15 mouse cellular contexts compared by ENCODE assay signal in genomic region chr15:96185901-96186300, GRCm38 (mm10).
DNase-seq lines count a peak whose midpoint lies in the region; ATAC-seq and TF ChIP-seq lines count a peak whose summit lies in the region.
"Had no signal": no experiment of that assay in that cellular context is flagged by ENCODE, and none has a peak within 500 bp of the region (broad histone marks: within the 10 kb centered on the region; RNA-seq: fewer than 3 reads in every experiment).

No protein-coding gene starts in this region.

- no peak for TF ChIP-seq CTCF in heart, postnatal 0 days (IDR thresholded peaks at IDR 0.05; ENCODE audit: low read depth)

- no peak overlapping the region for H3K9ac ChIP-seq in heart, postnatal 0 days (replicated peaks; ENCODE audit: low read depth, low read length)
- H3K9ac ChIP-seq in embryonic facial prominence, embryonic 14.5 days (ENCODE audit: low read depth, low read length): no peak overlapping the region
- H3K9ac ChIP-seq: intestine, embryonic 15.5 days; liver, embryonic 12.5 days; midbrain, embryonic 12.5 days had no signal

- peaks cover 13% of the 10 kb centered on the region; the same call in 1 of the 2 replicates for H3K4me1 ChIP-seq in heart, postnatal 0 days (ENCODE audit: control insufficient read depth, insufficient read depth)
- H3K4me1 ChIP-seq in embryonic facial prominence, embryonic 14.5 days (ENCODE audit: control insufficient read depth, insufficient read depth, low read length): peaks cover 4% of the 10 kb centered on the region; the same call in 1 of the 2 replicates
- H3K4me1 ChIP-seq: intestine, embryonic 15.5 days; liver, embryonic 12.5 days had no signal

- no peak overlapping the region for H3K4me3 ChIP-seq in heart, postnatal 0 days (ENCODE audit: low read depth, low read length)
- H3K4me3 ChIP-seq in embryonic facial prominence, embryonic 14.5 days (ENCODE audit: low read depth, low read length): no peak overlapping the region
- H3K4me3 ChIP-seq: erythroblast, embryonic 14.5 days; intestine, embryonic 15.5 days; liver, embryonic 12.5 days; midbrain, embryonic 12.5 days had no signal

- no peak for DNase-seq in heart, postnatal 0 days (ENCODE audit: low spot score)
- DNase-seq in heart, postnatal 14 days: no peak
- peak; percentile 32 for DNase-seq in embryo, embryonic 10.5 days (ENCODE audit: low spot score)
- no peak for DNase-seq in embryonic facial prominence, embryonic 14.5 days (ENCODE audit: low spot score)
- peak; percentile 65 for DNase-seq in thymus, postnatal 14 days
- no peak for DNase-seq in spleen, postnatal 36 days (ENCODE audit: low spot score in 2 of 2)
- DNase-seq in right cerebral cortex, postnatal 36 days (ENCODE audit: low spot score in 2 of 2): no peak
- DNase-seq: adrenal gland, adult 2 months; cerebellum, postnatal 25 days; kidney, postnatal 14 days; lung, postnatal 14 days had no signal

- H3K27me3 ChIP-seq in heart, postnatal 0 days (ENCODE audit: control insufficient read depth, insufficient read depth, low read length): no peaks in the 10 kb centered on the region
- no peaks in the 10 kb centered on the region for H3K27me3 ChIP-seq in embryonic facial prominence, embryonic 14.5 days (replicated peaks; ENCODE audit: control insufficient read depth, insufficient read depth, low read length)
- H3K27me3 ChIP-seq: intestine, embryonic 15.5 days; liver, embryonic 12.5 days; midbrain, embryonic 12.5 days had no signal

- H3K36me3 ChIP-seq in heart, postnatal 0 days (replicated peaks; ENCODE audit: control insufficient read depth, insufficient read depth, low read length): no peaks in the 10 kb centered on the region
- no peaks in the 10 kb centered on the region for H3K36me3 ChIP-seq in embryonic facial prominence, embryonic 14.5 days (ENCODE audit: control insufficient read depth, insufficient read depth, low read length)
- H3K36me3 ChIP-seq: intestine, embryonic 15.5 days; liver, embryonic 12.5 days; midbrain, embryonic 12.5 days had no signal

- intact Hi-C loops in heart, postnatal 14 days (cut with DNase I): no loop called here

- TF ChIP-seq EP300 in heart, postnatal 0 days (IDR thresholded peaks at IDR 0.05; ENCODE audit: low read depth): no peak

- H3K4me2 ChIP-seq in heart, postnatal 0 days (ENCODE audit: low read depth, low read length): peak overlapping the region; percentile 4; the same call in 1 of the 2 replicates
- H3K4me2 ChIP-seq in embryonic facial prominence, embryonic 14.5 days (ENCODE audit: low read depth, low read length): no peak overlapping the region
- H3K4me2 ChIP-seq: intestine, embryonic 15.5 days; liver, embryonic 12.5 days; midbrain, embryonic 12.5 days had no signal

- H3K9me3 ChIP-seq in heart, postnatal 0 days (replicated peaks; ENCODE audit: control insufficient read depth, low read length): no peaks in the 10 kb centered on the region
- no peaks in the 10 kb centered on the region for H3K9me3 ChIP-seq in embryonic facial prominence, embryonic 14.5 days (ENCODE audit: control insufficient read depth, low read length)
- H3K9me3 ChIP-seq: intestine, embryonic 15.5 days; liver, embryonic 12.5 days; midbrain, embryonic 12.5 days had no signal

- ATAC-seq in heart, postnatal 0 days (ENCODE audit: insufficient read depth, low read depth): no peak
- peak; percentile 50 for ATAC-seq in embryonic facial prominence, embryonic 14.5 days (ENCODE audit: low read depth)
- ATAC-seq: intestine, embryonic 15.5 days; liver, embryonic 12.5 days had no signal

- peak overlapping the region; percentile 84 for H3K27ac ChIP-seq in heart, postnatal 0 days (ENCODE audit: low read depth)
- H3K27ac ChIP-seq in embryonic facial prominence, embryonic 14.5 days (replicated peaks; ENCODE audit: low read depth, low read length): no peak overlapping the region
- H3K27ac ChIP-seq: intestine, embryonic 15.5 days; liver, embryonic 12.5 days; midbrain, embryonic 12.5 days had no signal

- 17% methylated on average over 5 of the region's 6 CpGs for WGBS in heart, postnatal 0 days
- WGBS in embryonic facial prominence, embryonic 14.5 days: 16% methylated on average over 5 of the region's 6 CpGs

Comparison
In these comparisons a context has a peak if more than half of its experiments do, and no peak if none do; other contexts are left out.
1. DNase-seq: peak in embryo, embryonic 10.5 days (single experiment) and thymus, postnatal 14 days (single experiment); none in heart, postnatal 0 days (single experiment), heart, postnatal 14 days (0 of 2), embryonic facial prominence, embryonic 14.5 days (single experiment), spleen, postnatal 36 days (0 of 2) and right cerebral cortex, postnatal 36 days (0 of 2).